ENCODE assay signal across 12 mouse cellular contexts in the genomic region with DNA sequence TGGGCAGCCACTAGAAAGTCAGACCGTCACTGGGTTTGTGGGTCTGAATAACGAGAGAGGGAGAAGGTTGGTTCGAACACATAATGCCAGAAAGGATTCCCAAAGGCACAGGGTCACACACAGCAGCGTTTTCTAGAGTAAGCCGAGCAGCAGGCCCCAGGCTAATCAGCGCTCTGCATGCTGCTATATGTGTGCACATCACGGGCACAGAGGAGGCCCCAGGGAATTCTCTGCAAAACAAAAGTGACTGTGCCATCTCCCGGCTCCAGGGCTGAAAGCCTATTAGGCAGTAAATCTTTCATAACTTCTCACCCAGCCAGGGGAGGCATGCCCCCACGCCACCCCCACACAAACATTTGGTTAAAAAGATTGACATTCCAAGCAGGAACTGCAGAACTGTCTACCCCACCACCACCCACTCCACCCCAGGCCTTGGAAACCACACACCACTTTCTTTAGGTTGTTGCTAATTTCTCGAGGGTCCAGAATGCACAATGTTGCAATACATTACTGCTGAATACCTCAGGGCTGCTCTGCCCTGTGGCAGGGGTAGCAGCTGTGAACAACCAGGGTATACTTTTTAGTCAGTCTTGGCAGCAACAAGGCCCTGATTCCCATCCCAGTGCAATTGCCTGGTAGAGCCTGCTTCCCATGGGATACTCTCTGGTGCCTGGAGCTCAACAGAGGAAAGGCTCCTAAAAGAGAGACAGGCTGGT.
DNase-seq lines count a peak whose midpoint lies in the region; ATAC-seq lines count a peak whose summit lies in the region.
"Had no signal": no experiment of that assay in that cellular context is flagged by ENCODE, and none has a peak within 500 bp of the region (broad histone marks: within the 10 kb centered on the region; RNA-seq: fewer than 3 reads in every experiment).

No protein-coding gene starts in this region.

- no peak overlapping the region for H3K9ac ChIP-seq in embryonic facial prominence, embryonic 15.5 days
- no peak overlapping the region for H3K9ac ChIP-seq in hindbrain, embryonic 14.5 days
- 0 out of 2 replicates have a peak overlapping the region, but pooled peaks have one; percentile 15 for H3K9ac ChIP-seq in midbrain, embryonic 16.5 days (ENCODE audit: low read depth, low read length)

- 27% methylated on average over 10 of the region's 10 CpGs for WGBS in embryonic facial prominence, embryonic 15.5 days
- 12% methylated on average over 10 of the region's 10 CpGs for WGBS in hindbrain, embryonic 14.5 days
- 8% methylated on average over 10 of the region's 10 CpGs for WGBS in midbrain, embryonic 16.5 days

- 0 out of 2 replicates have a peak overlapping the region, but pooled peaks have one; percentile 22 for H3K27ac ChIP-seq in embryonic facial prominence, embryonic 15.5 days (replicated peaks)
- peak overlapping the region; percentile 72 for H3K27ac ChIP-seq in hindbrain, embryonic 14.5 days
- peak overlapping the region; percentile 72 for H3K27ac ChIP-seq in midbrain, embryonic 16.5 days (ENCODE audit: low read length)

- ATAC-seq in embryonic facial prominence, embryonic 15.5 days (ENCODE audit: insufficient number of reproducible peaks, low FRiP score, low TSS enrichment, low read depth), result peak; percentile 66; the same call in 1 of the 2 replicates
- ATAC-seq in hindbrain, embryonic 14.5 days (ENCODE audit: low FRiP score), result peak; percentile 83; the same call in 1 of the 2 replicates
- ATAC-seq in midbrain, embryonic 16.5 days, result peak; percentile 80

- H3K4me3 ChIP-seq in embryonic facial prominence, embryonic 15.5 days (replicated peaks), result no peak overlapping the region
- no peak overlapping the region for H3K4me3 ChIP-seq in hindbrain, embryonic 14.5 days (replicated peaks; ENCODE audit: low read length)
- H3K4me3 ChIP-seq in midbrain, embryonic 16.5 days (ENCODE audit: low read depth, low read length), result no peak overlapping the region
- H3K4me3 ChIP-seq: erythroblast, embryonic 14.5 days had no signal

- H3K27me3 ChIP-seq in embryonic facial prominence, embryonic 15.5 days, result no peaks in the 10 kb centered on the region
- H3K27me3 ChIP-seq in hindbrain, embryonic 14.5 days (ENCODE audit: control insufficient read depth, insufficient read depth, low read length), result no peaks in the 10 kb centered on the region
- no peaks in the 10 kb centered on the region for H3K27me3 ChIP-seq in midbrain, embryonic 16.5 days (ENCODE audit: control insufficient read depth, insufficient read depth, low read depth, low read length)
- H3K27me3 ChIP-seq: CH12.LX had no signal

- peak; percentile 22 for DNase-seq in layer of hippocampus, adult 11-12 months (ENCODE audit: low spot score)
- no peak for DNase-seq in layer of hippocampus, postnatal 14 days (ENCODE audit: low spot score in 2 of 2)
- peak; percentile 48 for DNase-seq in hindbrain, embryonic 14.5 days (ENCODE audit: low spot score)
- DNase-seq in kidney, adult 8-10 months, result no peak
- no peak for DNase-seq in kidney, postnatal 4 days
- DNase-seq: adrenal gland, postnatal 25 days; cerebellum, adult 9-10 months; kidney, adult 18-20 months had no signal

- H3K4me2 ChIP-seq in embryonic facial prominence, embryonic 15.5 days (replicated peaks), result no peak overlapping the region
- H3K4me2 ChIP-seq in hindbrain, embryonic 14.5 days (replicated peaks), result no peak overlapping the region
- no peak overlapping the region for H3K4me2 ChIP-seq in midbrain, embryonic 16.5 days (ENCODE audit: low read length)

- H3K9me3 ChIP-seq in embryonic facial prominence, embryonic 15.5 days (replicated peaks), result no peaks in the 10 kb centered on the region
- H3K9me3 ChIP-seq in hindbrain, embryonic 14.5 days (ENCODE audit: control insufficient read depth, low read length), result no peaks in the 10 kb centered on the region
- no peaks in the 10 kb centered on the region for H3K9me3 ChIP-seq in midbrain, embryonic 16.5 days (replicated peaks; ENCODE audit: control insufficient read depth, low read length, poor library complexity, severe bottlenecking)

- peaks cover 15% of the 10 kb centered on the region for H3K4me1 ChIP-seq in embryonic facial prominence, embryonic 15.5 days
- H3K4me1 ChIP-seq in hindbrain, embryonic 14.5 days (replicated peaks; ENCODE audit: control insufficient read depth, insufficient read depth, low read length), result peaks cover 19% of the 10 kb centered on the region
- peaks cover 14% of the 10 kb centered on the region for H3K4me1 ChIP-seq in midbrain, embryonic 16.5 days (ENCODE audit: control insufficient read depth, insufficient read depth, low read length)

- H3K36me3 ChIP-seq in embryonic facial prominence, embryonic 15.5 days, result no peaks in the 10 kb centered on the region
- H3K36me3 ChIP-seq in hindbrain, embryonic 14.5 days (replicated peaks; ENCODE audit: control insufficient read depth, insufficient read depth), result no peaks in the 10 kb centered on the region
- no peaks in the 10 kb centered on the region for H3K36me3 ChIP-seq in midbrain, embryonic 16.5 days (ENCODE audit: control insufficient read depth, insufficient read depth, low read length)

Comparison
In these comparisons a context has a peak if more than half of its experiments do, and no peak if none do; other contexts are left out.
1. DNase-seq: peak in layer of hippocampus, adult 11-12 months (single experiment) and hindbrain, embryonic 14.5 days (single experiment); none in layer of hippocampus, postnatal 14 days (0 of 2), kidney, adult 8-10 months (0 of 2) and kidney, postnatal 4 days (0 of 2).
2. H3K27ac ChIP-seq: peak in every context shown above with its lines; median percentile 72 in hindbrain, embryonic 14.5 days; 72 in midbrain, embryonic 16.5 days; 22 in embryonic facial prominence, embryonic 15.5 days.
3. Peak in every context shown above with its lines, with median percentiles within 50 percentile points of each other: ATAC-seq.